Mouse (Mus musculus): Measurements from ENCODE around the gene 1700020L24Rik. TPM values are rescaled to one million over a fixed set of nuclear protein-coding genes. Genes with fewer than 3 reads are reported as not detected.

The 1700020L24Rik gene
- polyA plus RNA-seq, 1 experiment from 2014 or later: 0.45 TPM

DNA sequence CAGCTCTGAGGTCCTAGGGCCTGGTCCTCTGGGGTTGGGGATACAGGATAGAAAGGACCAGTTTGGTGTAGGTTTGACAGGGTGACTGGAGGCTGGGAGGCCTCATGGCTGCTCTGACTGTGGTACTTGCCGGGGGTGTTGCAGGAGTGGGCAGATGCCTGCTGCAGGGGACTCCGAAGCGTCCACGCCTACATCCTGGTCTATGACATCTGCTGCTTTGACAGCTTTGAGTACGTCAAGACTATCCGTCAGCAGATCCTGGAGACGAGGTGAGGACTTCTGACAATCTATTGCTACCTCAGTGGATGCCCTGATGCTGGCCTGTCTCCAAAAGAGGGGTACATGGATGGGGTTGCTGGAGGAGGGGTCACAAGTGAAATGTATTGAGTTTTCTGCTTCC is 19.8 kb upstream of the 1700020L24Rik start:
- no peaks in the 10 kb centered on the region for H3K9me3 ChIP-seq (replicated peaks)
- H3K4me2 ChIP-seq (replicated peaks): no peak overlapping the region
- no peak overlapping the region for H3K9ac ChIP-seq
- peaks cover 52% of the 10 kb centered on the region for H3K27me3 ChIP-seq
- H3K4me3 ChIP-seq: no peak overlapping the region
- H3K4me1 ChIP-seq: peaks cover 7% of the 10 kb centered on the region
- WGBS: 77% methylated on average over 7 of the region's 7 CpGs
- H3K36me3 ChIP-seq: no peaks in the 10 kb centered on the region
- no peak overlapping the region for H3K27ac ChIP-seq
- ATAC-seq (ENCODE audit: low FRiP score): no peak

DNA sequence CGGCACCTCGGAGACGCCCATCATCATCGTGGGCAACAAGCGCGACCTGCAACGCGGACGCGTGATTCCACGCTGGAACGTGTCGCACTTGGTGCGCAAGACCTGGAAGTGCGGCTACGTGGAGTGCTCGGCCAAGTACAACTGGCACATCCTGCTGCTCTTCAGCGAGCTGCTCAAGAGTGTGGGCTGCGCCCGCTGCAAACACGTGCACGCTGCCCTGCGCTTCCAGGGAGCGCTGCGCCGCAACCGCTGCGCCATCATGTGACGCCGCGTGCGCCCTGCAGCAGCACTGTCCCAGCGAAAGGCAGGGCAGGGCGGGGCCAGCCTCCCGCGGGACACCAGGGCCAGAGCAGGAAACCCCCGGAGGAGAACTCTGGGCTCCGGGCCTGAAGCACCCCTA is 18.9 kb upstream of the 1700020L24Rik start:
- Histone ChIP-seq H3K27me3 (peaks cover 56% of the 10 kb centered on the region), H3K4me1 (peaks cover 7% of the 10 kb centered on the region), H3K36me3 (no peaks in the 10 kb centered on the region), H3K27ac (no peak overlapping the region), H3K4me2 (replicated peaks) (peak overlapping the region; percentile 43), H3K4me3 (peak overlapping the region; percentile 16; the same call in 1 of the 2 replicates), H3K9me3 (replicated peaks) (no peaks in the 10 kb centered on the region), H3K9ac (0 out of 2 replicates have a peak overlapping the region, but pooled peaks have one; percentile 8)
- 7% methylated on average over 38 of the region's 38 CpGs for whole genome bisulfite sequencing
- peak; percentile 68 for ATAC-seq (ENCODE audit: low FRiP score)

DNA sequence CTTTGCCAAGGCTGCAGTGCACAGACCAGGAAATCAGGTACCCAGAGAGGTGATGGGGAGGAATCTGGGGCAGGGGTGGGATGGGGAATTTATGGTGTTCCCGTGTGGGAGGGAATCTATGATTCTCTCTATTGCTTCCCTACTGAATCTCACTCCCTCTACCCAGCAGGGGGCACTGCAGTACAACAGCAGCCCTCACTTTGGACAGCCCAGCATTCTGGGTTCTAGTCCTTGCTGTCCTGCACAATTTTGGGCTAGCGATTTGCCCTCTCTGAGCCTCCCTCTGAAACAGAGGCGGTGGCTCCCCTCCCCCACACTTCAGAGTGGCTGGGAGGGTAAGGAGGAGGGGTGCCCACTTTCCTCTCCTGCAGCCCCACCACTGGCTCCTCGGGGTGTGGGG is 17.1 kb upstream of the 1700020L24Rik start:
- Histone ChIP-seq H3K4me3 (no peak overlapping the region), H3K4me1 (peaks cover 7% of the 10 kb centered on the region), H3K4me2 (replicated peaks) (no peak overlapping the region), H3K27me3 (peaks cover 59% of the 10 kb centered on the region), H3K9me3 (replicated peaks) (no peaks in the 10 kb centered on the region), H3K27ac (no peak overlapping the region), H3K9ac (no peak overlapping the region), H3K36me3 (no peaks in the 10 kb centered on the region)
- WGBS: 34% methylated on average over 4 of the region's 4 CpGs
- ATAC-seq (ENCODE audit: low FRiP score): no peak

DNA sequence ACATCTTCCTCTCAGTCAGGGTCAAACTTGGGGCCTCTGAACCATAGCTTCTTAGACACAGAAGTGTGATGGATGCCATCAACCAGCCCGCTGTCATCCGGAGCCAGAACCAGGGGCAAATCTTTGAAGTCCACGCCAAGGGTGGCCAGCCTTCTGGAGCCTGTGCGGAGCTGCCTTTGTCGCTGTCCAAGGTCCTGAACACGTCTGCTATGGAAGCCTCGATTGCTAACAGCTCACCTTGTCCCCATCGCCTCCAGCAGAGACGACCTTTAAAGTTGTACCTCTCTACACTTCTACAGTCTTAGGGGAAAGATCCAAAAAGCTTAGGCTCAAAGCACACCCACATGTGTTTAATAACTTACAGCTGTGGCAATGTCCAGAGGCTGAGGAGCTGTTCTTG is 16.2 kb upstream of the 1700020L24Rik start:
- no peak overlapping the region for H3K4me2 ChIP-seq (replicated peaks)
- WGBS: 3% methylated on average over 9 of the region's 9 CpGs
- peaks cover 7% of the 10 kb centered on the region for H3K4me1 ChIP-seq
- H3K36me3 ChIP-seq: no peaks in the 10 kb centered on the region
- no peak overlapping the region for H3K27ac ChIP-seq
- peaks cover 67% of the 10 kb centered on the region for H3K27me3 ChIP-seq
- no peak overlapping the region for H3K9ac ChIP-seq
- H3K9me3 ChIP-seq (replicated peaks): no peaks in the 10 kb centered on the region
- no peak overlapping the region for H3K4me3 ChIP-seq
- no peak for ATAC-seq (ENCODE audit: low FRiP score)

DNA sequence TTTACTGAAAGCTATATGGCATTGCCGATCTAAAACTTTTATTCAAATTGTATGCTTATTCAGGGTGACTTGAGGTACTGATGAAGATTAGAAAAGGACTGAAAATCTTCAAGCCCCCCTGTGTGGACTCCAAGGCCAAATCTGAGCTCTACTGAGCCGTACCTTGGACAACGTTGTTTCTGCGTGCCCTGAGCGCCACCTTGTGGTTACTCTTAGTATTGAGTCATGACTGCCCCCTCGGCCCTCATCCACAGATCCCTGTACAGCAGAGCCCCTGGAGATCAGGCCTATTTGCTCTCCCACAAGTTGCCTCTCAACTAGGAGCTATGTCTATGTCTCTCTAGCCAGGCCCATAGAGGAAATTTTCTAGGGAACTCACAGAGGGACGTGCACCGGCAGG is 12.8 kb upstream of the 1700020L24Rik start:
- Histone ChIP-seq H3K4me3 (no peak overlapping the region), H3K27me3 (peaks cover 62% of the 10 kb centered on the region), H3K36me3 (no peaks in the 10 kb centered on the region), H3K9me3 (replicated peaks) (no peaks in the 10 kb centered on the region), H3K4me1 (no peaks in the 10 kb centered on the region), H3K4me2 (replicated peaks) (no peak overlapping the region), H3K27ac (no peak overlapping the region), H3K9ac (no peak overlapping the region)
- peak; percentile 32; the same call in 1 of the 2 replicates for ATAC-seq (ENCODE audit: low FRiP score)
- 8% methylated on average over 8 of the region's 8 CpGs for WGBS

DNA sequence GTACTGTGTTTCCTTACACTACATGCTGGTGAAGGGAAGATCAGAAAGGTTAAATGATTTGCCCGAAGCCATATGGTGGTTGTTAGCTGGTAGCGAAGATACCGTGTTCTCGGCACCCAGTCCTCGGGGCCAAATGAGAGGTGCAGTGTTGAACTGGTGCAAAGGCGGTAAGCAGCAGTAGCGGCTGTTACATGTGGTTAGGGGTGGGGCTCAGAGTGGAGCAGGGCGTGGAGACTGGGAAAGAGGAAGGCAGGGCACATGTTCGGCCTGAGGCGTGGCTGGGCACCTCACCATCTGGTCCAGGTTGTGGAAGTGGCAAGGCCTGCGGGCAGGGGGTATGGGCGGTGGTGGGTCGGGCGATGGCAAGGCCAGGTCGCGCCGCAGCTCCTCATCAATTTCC is 10.5 kb upstream of the 1700020L24Rik start:
- Histone ChIP-seq H3K27me3 (peaks cover 52% of the 10 kb centered on the region), H3K27ac (no peak overlapping the region), H3K9ac (no peak overlapping the region), H3K4me1 (no peaks in the 10 kb centered on the region), H3K36me3 (no peaks in the 10 kb centered on the region), H3K4me2 (replicated peaks) (peak overlapping the region; percentile 14; the same call in 1 of the 2 replicates), H3K9me3 (replicated peaks) (no peaks in the 10 kb centered on the region), H3K4me3 (peak overlapping the region; percentile 11)
- WGBS: 37% methylated on average over 17 of the region's 17 CpGs
- no peak for ATAC-seq (ENCODE audit: low FRiP score)

DNA sequence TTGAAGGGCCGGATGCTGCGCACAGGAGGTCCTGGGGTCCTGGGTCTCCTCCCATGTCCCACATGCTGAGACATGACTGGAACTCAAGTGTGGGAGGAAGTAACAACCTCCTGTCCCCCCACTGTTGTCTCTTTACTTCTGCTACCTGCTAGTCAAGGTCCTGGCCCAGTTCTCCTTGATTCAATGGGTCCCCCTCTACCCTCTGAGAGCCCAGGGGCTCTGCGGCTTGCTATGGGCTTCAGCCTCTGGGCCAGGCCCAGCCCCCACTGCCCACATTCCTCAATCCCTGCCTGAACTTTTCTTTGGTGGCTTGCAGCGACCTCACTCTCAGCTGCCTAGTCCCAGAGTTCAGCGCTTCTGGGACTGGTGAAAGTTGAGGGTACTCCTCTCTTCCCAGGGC is 8.1 kb upstream of the 1700020L24Rik start, which contains the start of gene Gas2l2:
Gene Gas2l2, minus strand, starts transcription at position 101 of the 400 bp plus-strand sequence.
- H3K4me3 ChIP-seq: no peak within 1 kb of the TSS
- no peak within 1 kb of the TSS for H3K27ac ChIP-seq
- no peak within 1 kb of the TSS for H3K9ac ChIP-seq
- no peak within 1 kb of the TSS for H3K4me2 ChIP-seq (replicated peaks)
- ATAC-seq (ENCODE audit: low FRiP score): no peak
- H3K36me3 ChIP-seq: no peaks in the 10 kb centered on the region
- no peaks in the 10 kb centered on the region for H3K9me3 ChIP-seq (replicated peaks)
- no peaks in the 10 kb centered on the region for H3K4me1 ChIP-seq
- 53% methylated on average over 5 of the region's 5 CpGs for WGBS
- peaks cover 44% of the 10 kb centered on the region for H3K27me3 ChIP-seq

DNA sequence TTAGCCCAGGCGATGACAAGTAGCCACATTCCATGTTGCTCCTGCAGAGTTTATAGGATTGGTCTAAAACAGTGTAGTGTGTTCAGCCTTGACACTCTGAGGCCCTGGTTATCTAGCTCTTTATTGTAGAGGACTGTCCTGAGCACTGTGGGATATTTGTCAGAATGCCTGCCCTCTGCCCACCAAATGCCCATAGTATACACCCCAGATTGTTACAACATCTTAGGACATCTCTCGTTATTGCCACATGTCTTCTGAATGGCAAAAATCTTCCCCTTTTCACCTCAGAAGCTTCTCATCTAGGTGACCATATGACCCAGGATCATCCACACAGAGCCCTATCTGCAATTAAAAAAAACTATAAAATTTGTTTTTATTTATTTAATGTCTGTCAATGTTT is 4.9 kb upstream of the 1700020L24Rik start:
- Histone ChIP-seq H3K9ac (no peak overlapping the region), H3K4me1 (no peaks in the 10 kb centered on the region), H3K36me3 (no peaks in the 10 kb centered on the region), H3K27me3 (peaks cover 19% of the 10 kb centered on the region), H3K9me3 (replicated peaks) (no peaks in the 10 kb centered on the region), H3K4me2 (replicated peaks) (no peak overlapping the region), H3K27ac (no peak overlapping the region), H3K4me3 (no peak overlapping the region)
- WGBS: 77% methylated on average over 2 of the region's 2 CpGs
- no peak for ATAC-seq (ENCODE audit: low FRiP score)

DNA sequence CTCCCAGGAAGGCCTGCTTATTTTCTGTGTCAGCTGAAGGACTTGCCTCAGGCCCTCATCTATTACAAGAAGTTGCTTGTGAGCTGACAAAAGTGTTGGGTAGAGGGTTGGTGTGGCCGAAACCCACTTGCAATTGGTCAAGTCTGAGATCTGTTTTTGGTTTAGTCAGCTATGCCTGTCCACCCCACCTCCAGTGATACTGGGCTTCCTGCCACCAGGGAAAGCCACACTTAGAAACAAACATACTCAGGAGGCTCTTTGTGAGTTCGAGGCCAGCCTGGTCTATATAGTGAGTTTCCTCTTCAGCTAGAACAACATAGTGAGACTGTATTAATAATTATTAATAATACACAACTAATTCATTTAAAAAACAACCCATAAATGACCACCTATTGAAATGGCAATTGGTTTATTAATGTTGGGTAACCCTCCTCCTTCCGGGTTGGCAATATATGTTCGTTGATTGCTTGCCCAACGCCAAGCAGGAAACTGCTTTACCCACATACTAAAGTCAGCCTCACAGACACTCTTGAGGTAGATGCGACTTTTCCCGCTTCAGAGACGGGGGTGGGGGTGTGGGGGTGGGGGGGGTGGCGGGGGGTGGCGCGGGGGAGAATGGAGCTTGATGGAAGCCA is 2.1 kb downstream of the 1700020L24Rik start:
- Histone ChIP-seq H3K27ac (no peak overlapping the region), H3K4me2 (replicated peaks) (peak overlapping the region; percentile 80), H3K9ac (peak overlapping the region; percentile 60), H3K4me1 (peaks cover 7% of the 10 kb centered on the region), H3K9me3 (replicated peaks) (no peaks in the 10 kb centered on the region), H3K27me3 (peaks cover 42% of the 10 kb centered on the region), H3K4me3 (peak overlapping the region; percentile 50), H3K36me3 (no peaks in the 10 kb centered on the region)
- 33% methylated on average over 11 of the region's 11 CpGs for WGBS
- no peak for ATAC-seq (ENCODE audit: low FRiP score)

DNA sequence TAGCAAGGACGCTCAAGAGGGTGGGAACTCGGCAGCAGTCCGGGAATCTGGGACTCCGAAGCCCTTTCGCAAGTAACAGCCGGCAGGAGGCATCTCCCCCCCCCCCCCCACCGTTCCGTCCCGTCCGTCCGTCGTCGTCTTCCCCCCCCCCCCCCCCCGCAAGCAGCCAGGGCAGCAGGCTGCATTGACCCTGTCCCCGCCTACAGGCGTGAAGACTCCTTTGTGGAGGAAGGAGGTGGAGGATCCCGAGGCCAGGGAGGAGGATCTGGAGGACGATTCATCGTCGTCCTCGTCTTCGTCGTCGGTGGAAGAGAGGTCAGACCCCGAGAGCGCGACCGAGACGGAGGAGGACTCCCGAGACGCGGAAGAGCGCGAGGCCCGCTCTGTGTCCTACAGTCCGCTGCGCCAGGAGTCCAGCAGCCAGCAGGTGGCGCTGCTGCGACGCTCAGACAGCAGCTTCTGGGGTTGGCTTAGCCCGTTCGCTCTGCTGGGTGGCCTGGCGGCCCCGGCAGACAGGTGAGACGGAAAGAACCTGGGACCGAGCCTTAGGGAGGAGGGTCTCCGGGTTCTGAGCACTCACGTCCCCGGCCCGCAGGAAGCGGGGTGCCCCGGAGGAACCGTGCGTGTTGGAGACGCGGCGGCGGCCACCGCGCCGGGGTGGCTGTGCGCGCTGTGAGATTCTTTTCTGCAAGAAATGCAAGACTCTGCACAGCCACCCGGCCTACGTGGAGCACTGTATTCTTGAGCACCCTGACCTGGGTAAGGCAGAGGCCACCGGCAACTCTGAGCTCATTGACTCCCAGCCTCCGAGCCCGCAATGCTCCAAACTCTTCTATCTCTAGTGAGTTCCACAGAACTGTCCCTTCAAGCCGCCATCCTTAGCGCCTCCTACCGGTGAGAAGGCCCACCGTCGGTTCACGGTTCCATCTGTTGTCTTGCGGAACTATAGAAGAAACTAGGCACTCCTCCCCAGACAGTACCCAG is 2.9 kb downstream of the 1700020L24Rik start:
- Histone ChIP-seq H3K4me2 (replicated peaks) (peak overlapping the region; percentile 80), H3K4me1 (peaks cover 10% of the 10 kb centered on the region), H3K27me3 (peaks cover 50% of the 10 kb centered on the region), H3K4me3 (peak overlapping the region; percentile 50), H3K27ac (no peak overlapping the region), H3K9ac (peak overlapping the region; percentile 60), H3K36me3 (no peaks in the 10 kb centered on the region), H3K9me3 (replicated peaks) (no peaks in the 10 kb centered on the region)
- 0% methylated on average over 64 of the region's 75 CpGs for WGBS
- ATAC-seq (ENCODE audit: low FRiP score): peak; percentile 93

DNA sequence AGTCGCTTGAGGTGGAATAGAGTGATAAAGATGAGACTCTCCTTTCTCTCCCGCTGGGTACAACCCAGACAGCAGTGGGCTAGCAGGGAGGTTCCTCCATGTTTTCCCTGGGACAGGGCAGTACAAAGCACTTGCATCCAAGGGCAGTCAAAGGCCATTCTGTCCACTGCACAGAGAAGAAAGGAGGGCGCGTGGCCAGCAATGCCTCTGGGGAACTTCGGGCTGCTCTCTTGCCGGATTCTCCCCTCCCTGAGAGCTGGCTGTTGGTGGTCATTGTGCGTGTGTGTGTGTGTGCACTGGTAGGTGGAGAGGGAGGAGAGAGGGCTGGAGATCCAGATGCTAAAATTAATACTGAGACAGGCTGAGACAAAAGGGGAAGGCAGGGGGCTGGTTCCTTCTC is 3.8 kb downstream of the 1700020L24Rik start:
- 38% methylated on average over 7 of the region's 7 CpGs for WGBS
- H3K27ac ChIP-seq: no peak overlapping the region
- peaks cover 10% of the 10 kb centered on the region for H3K4me1 ChIP-seq
- no peaks in the 10 kb centered on the region for H3K36me3 ChIP-seq
- no peak for ATAC-seq (ENCODE audit: low FRiP score)
- peaks cover 56% of the 10 kb centered on the region for H3K27me3 ChIP-seq
- peak overlapping the region; percentile 80; the same call in 1 of the 2 replicates for H3K4me2 ChIP-seq (replicated peaks)
- no peak overlapping the region for H3K9ac ChIP-seq
- no peak overlapping the region for H3K4me3 ChIP-seq
- H3K9me3 ChIP-seq (replicated peaks): no peaks in the 10 kb centered on the region

DNA sequence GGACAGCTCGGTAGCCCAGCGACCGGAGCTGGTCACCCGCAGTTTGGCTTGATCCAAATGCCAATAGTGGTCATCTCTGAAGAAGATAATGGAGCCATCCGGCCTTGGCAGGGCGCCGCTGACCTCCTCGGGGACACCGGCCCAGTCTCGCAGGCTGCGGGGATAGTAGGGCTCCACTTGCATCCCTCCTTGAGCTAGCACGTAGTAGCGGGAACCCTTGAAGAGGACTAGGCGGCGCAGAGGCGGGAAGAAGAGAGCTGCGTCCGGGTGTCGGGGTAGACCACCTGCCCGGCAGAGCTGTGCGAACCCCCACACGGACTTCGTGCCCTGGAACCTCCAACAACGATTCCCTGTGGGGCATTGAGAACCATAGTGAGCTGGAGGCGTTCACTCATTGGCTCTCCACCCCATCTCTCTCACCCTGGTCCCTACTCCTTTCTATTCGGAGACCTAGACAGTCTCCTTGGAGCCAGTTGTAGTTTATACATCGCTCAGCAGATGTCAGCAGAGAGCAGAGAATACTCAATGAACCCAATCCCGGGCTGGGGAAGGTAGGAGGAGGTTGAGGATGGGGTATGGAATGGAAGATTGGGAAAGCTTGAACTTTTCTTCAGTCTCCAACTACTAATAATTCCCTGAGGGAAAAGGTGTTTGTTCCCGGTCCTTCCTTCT is 5.3 kb downstream of the 1700020L24Rik start:
- H3K4me3 ChIP-seq: peak overlapping the region; percentile 24
- H3K9ac ChIP-seq: no peak overlapping the region
- 15% methylated on average over 29 of the region's 29 CpGs for WGBS
- H3K36me3 ChIP-seq: no peaks in the 10 kb centered on the region
- H3K9me3 ChIP-seq (replicated peaks): no peaks in the 10 kb centered on the region
- H3K27ac ChIP-seq: no peak overlapping the region
- H3K4me1 ChIP-seq: peaks cover 13% of the 10 kb centered on the region
- no peak for ATAC-seq (ENCODE audit: low FRiP score)
- peaks cover 61% of the 10 kb centered on the region for H3K27me3 ChIP-seq
- peak overlapping the region; percentile 46 for H3K4me2 ChIP-seq (replicated peaks)

Measured in hindbrain, embryonic 12.5 days (tissue).